Mouse (Mus musculus) cerebellum, adult 11-12 months (tissue): ENCODE data around the gene Bag5.
A peak's percentile ranks its signal among the peaks of the same experiment; 100 is the strongest.

Experiments used
- DNase-seq: peaks from one replicate; pipeline ENCODE4 v3.0.0; 2022

Bag5 gene

DNA sequence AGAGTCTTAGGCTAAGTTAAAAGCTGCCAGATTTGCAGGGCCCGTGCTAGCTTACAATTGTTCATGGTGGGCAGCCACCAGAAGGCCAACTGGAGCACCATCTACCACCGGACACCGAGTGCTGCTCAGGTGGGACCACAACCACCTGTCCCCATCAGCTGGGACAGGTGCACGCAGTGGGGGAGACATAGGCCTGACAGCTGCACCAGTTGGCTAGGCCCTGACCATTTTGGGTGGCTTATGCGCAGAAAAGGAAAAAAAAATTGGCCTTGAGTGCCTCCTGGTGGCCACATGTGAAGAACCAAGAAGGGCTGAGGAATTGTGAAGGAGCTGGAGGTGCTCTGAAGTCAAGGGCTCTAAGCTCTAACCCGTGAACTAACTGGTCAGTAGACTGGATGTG, 16.8 kb downstream of the Bag5 start:
- peak; percentile 91 for DNase-seq

DNA sequence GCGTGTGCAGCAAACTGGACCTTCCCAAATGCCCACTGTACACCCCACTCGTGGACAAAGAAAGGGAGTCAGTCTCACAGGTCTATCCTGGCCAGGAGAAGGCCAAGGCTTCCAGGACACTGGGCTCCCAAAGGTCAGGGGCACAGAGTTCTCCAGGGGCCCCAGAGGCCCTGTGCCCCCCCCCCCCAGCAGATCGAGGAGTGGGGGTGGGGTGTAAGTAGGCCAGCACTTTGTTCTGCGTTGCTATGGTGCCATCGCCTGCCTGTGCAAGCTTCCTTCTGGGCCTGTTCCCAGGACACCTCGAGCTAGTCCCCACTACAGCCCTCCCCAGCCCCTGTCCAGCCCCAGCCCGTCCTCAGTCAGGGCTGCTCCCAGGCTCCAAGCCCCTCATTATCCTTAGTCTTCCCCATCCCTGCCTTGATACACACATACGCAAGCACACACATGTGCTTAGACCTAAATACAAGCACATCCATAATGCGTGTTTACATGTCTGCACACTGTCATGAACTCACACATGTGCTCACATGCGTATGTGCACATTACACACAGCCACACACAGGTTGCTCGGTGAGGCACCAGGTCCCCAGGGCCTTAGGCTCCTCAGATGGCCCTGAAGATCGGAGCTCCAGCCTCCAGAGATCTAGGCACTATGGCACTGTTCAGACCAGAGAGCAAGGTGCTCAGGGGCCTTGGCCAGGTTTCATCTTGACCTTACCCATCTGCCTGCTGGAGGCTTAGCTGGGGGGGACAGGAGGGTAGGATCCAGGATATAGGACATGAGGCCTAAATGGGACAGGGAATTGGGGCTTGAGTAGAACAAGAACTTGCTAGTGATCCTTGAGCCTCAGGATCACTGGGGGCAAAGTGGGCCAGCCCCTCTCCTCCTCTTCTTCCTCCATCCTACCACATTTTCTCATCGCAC, 17.9 kb downstream of the Bag5 start:
- peak; percentile 67 for DNase-seq

GRCm38 (mm10) chr12:111694271-111694781, 18.7 kb downstream of the Bag5 start:
- no peak for DNase-seq

GRCm38 (mm10) chr12:111693341-111694270, 19.5 kb downstream of the Bag5 start:
- peak; percentile 79 for DNase-seq

- peak; percentile 36 for DNase-seq
These were observed 20.2 kb downstream of the Bag5 start for GRCm38 (mm10) chr12:111692899-111693298.

DNA sequence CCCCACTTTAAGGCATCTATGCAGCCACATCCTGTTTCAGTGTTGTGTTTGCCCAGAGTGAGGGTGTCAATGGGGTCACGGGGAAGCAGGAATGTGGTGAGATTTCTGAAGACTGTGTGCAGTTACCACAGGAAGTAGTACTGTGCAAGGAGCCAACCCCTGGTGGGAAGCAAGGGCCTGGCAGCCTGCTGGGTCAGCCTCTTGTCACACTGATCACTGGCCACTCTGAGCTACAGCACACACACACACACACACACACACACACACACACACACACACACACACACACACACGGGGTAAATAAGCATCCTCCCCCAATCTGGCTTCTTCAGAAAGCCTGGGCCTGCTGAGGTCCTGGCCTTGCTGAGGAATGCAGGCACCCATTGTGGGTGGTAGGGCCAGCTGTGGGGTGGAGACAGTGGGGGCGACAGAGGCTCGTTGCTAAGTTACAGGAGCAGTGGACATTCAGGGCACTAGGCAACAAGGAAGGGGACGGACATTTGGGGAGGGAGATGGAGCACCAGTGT, 21.6 kb downstream of the Bag5 start:
- no peak for DNase-seq

- DNase-seq, result no peak
These were observed 23.6 kb downstream of the Bag5 start for GRCm38 (mm10) chr12:111689426-111689825.

- no peak for DNase-seq
These were observed 25.0 kb downstream of the Bag5 start for GRCm38 (mm10) chr12:111688069-111688428.

GRCm38 (mm10) chr12:111687350-111688068, 25.5 kb downstream of the Bag5 start:
- DNase-seq, result peak; percentile 82

DNA sequence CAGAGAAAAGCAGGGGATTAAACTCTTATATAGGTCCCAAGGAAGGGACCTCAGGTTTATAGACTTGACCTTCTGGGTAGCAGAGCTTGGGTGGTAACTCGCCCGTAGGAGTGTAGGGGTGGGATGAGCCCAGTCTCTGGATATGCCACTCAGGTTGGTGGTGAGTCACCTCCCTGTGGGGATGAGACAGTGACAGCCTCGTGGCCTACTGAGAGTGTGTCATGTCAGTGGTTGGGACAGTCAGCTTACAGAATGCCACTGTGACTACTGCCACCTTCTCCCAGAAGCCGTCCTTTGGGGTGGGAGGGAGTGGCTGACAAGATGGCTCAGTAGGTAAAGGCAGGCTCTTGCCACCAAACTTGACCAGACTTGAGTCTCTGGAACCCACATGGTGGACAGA, 26.7 kb downstream of the Bag5 start:
- no peak for DNase-seq

- no peak for DNase-seq
These were observed 30.3 kb downstream of the Bag5 start for GRCm38 (mm10) chr12:111682806-111683205.

- peak; percentile 17 for DNase-seq
These were observed 31.1 kb downstream of the Bag5 start for GRCm38 (mm10) chr12:111682003-111682402.

DNA sequence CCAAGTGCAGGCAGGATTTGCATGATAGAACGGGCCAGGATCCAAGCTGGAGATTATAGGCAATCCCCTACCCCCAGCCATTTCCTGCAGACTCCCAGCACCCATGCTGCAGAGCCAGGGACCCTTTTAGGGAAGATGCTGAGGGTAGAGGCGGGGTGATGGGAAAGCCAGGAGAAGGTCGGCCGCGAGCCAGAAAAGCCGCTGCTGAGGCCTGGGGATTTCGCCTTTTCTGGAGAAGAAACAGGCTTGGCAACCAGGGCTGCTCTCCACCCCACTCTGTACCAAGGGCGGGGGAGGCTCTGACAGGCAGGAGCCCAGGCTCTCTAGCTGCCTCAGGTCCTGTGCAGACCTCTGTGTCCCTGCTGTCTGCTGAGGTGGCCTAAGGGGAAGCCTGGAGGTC, 31.8 kb downstream of the Bag5 start:
- no peak for DNase-seq

- peak; percentile 32 for DNase-seq
These were observed 32.4 kb downstream of the Bag5 start for GRCm38 (mm10) chr12:111680661-111681060.

- DNase-seq, result peak; percentile 39
These were observed 34.1 kb downstream of the Bag5 start for GRCm38 (mm10) chr12:111678997-111679396.

- DNase-seq, result peak; percentile 59
These were observed 34.5 kb downstream of the Bag5 start for GRCm38 (mm10) chr12:111678670-111678933.

DNA sequence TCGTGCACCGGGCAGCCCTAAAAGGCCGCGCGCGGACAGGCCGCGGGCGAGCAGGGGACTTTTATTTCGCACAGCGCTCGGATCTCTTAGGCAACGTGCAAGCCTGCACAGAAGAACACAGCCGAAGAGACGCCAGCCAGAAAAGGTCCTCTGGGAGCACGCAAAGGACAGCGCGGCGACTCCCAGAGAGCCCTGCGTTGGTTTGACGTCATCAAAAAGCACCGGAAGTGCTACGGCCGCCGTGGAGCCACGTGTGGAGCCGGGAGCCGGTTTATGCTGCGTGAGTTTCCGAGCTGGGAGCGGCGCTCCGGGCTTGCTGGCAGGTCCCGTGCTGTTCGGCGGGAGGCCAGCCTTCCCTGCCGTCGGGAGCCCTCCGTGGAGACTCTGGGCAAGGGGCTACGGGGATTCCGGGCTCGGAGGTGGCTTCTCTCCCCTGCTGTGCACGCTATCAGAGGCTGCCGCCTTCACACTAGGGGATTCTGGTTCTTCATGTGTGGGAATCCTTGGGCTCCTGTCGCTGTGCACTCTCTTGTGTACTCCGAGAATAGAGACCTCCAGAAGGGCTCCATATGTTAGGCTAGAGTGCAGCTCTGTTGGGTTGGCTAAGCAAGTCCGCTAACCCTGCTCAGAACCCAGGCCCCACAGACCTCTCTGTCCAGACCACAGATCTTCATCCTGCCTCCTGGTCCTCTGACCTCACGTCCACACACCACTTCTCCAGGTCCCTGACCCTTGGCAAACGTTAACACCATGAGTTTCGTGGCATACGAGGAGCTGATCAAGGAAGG, 35.0 kb downstream of the Bag5 start, which contains the start of gene Trmt61a:
Gene Trmt61a, plus strand, starts transcription at position 224 of the 788 bp plus-strand sequence.
- peak; percentile 90 for DNase-seq

- peak; percentile 68 for DNase-seq
These were observed 35.6 kb downstream of the Bag5 start for GRCm38 (mm10) chr12:111677421-111677820.

DNA sequence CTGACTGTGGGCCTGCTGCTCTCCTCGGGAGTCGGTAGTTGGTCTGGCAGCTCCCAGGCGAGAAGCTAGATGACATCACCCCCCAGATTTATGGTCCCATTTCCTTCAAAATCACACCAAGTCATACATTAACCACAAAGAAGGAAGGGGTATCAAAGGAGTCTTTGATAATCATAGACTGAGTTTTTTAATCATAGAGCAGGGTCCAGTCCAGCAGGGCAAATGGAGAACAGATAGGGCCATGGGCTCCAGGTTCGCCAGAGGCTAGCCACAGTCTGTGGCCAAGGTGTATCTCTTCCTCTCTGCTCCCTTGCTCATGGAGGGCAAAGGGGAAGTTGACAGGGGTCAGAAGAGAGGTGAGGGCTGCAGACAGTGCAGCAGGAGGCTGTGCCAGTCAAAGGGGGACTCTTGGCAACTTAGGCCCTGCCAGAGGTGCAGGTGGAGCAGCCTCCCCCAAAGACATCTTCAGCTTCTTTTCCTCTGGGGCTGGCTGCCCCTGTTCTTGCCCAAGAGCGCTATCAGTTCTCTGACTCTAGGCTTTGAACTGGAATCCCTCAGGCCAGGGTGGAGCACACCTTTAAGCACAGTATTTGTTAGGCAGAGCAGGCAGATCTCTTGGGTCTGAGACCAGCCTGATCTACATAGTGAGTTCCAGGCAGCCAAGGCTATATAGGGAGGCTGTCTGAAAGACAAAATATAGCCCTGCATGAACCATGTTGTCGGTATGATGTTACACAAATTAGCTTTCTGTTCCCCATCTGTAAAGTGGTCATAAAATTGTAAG, 37.1 kb downstream of the Bag5 start:
- peak; percentile 21 for DNase-seq

DNA sequence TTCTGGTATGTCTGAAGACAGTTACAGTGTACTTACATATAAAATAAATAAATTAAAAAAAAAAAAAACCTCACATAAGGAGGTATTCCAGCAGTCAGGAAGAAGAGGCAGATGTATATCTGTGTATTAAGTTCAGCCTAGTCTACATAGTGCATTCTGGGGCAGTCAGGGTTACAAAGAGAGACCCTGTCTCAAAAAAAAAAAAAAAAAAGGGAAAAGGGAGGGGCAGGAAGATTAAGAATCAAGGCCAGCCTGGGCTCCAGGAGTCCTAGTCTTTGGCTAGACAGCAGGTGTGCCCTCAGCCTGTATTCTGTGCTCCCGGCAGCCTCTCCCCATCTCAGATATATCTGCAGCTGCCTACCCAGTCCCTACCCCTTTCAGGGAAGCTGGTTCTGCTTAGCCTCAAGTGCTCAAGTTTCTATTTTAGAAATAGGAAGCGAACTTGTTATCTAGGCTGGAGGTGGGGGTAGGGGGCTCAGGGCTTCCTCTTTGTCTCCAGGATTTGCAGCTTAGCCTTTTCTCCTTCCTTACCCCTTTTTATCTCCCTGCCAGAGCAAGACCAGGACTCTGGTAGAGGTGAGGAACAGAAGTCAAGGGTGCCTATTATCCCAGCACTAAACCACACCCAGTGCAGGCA, 38.1 kb downstream of the Bag5 start:
- peak; percentile 18 for DNase-seq
